16 mouse cellular contexts compared by ENCODE assay signal in genomic region chr11:106428106-106428505, GRCm38 (mm10). TPM values are rescaled to one million over a fixed set of nuclear protein-coding genes. Genes with fewer than 3 reads are reported as not detected.
DNase-seq lines count a peak whose midpoint lies in the region; ATAC-seq and TF ChIP-seq lines count a peak whose summit lies in the region.
"Had no signal": no experiment of that assay in that cellular context is flagged by ENCODE, and none has a peak within 500 bp of the region (broad histone marks: within the 10 kb centered on the region; RNA-seq: fewer than 3 reads in every experiment).

No protein-coding gene starts in this region.

- no peak for TF ChIP-seq POLR2A in lung, adult 2 months (IDR thresholded peaks at IDR 0.05; ENCODE audit: borderline replicate concordance, extremely low read depth, low read depth, low read length)

- peak; percentile 96 for ATAC-seq in granulocyte monocyte progenitor cell, adult 5-6 weeks (replicated peaks; ENCODE audit: poor library complexity, severe bottlenecking)
- ATAC-seq in neutrophil, adult 5-6 weeks (ENCODE audit: extremely low read depth, insufficient number of reproducible peaks, low FRiP score, poor library complexity, severe bottlenecking), result peak; percentile 61
- ATAC-seq: intestine, embryonic 15.5 days had no signal

- DNase-seq in gastrocnemius, adult 18-20 months (ENCODE audit: low spot score), result peak; percentile 13
- DNase-seq in gastrocnemius, postnatal 4 days (ENCODE audit: low spot score in 2 of 2), result no peak
- DNase-seq in lung, adult 18-20 months, result peak; percentile 31 to 33
- DNase-seq in lung, adult 2 months, result no peak
- no peak for DNase-seq in cerebellum, adult 9-10 months
- DNase-seq in cerebellum, adult 18-20 months, result no peak
- DNase-seq: adrenal gland, postnatal 14 days; cerebellum, postnatal 14 days; thymus, postnatal 4 days had no signal

- TF ChIP-seq CTCF in lung, adult 2 months (IDR thresholded peaks at IDR 0.05; ENCODE audit: insufficient read depth, low read length), result no peak

- no peak overlapping the region for H3K4me3 ChIP-seq in lung, adult 2 months (replicated peaks; ENCODE audit: extremely low read depth, low read depth, low read length)
- H3K4me3 ChIP-seq: embryonic facial prominence, embryonic 15.5 days; intestine, embryonic 15.5 days; kidney, embryonic 15.5 days; limb, embryonic 10.5 days; midbrain, embryonic 10.5 days had no signal

- WGBS in lung, adult 2 months, result 57% methylated on average over 4 of the region's 4 CpGs

- H3K4me1 ChIP-seq in lung, adult 2 months (ENCODE audit: control insufficient read depth, insufficient read depth, low read length), result peaks cover 7% of the 10 kb centered on the region
- H3K4me1 ChIP-seq: embryonic facial prominence, embryonic 15.5 days; intestine, embryonic 15.5 days; kidney, embryonic 15.5 days; limb, embryonic 10.5 days; midbrain, embryonic 10.5 days had no signal

RNA-seq across cellular contexts. Expression of gene Icam2, which starts 40.2 kb away (rescaled TPM):
- total RNA-seq in gastrocnemius, adult 18-20 months (2021), result 1 to 10 TPM; 3.3 to 7.8 TPM
- 10 to 100 TPM; 18.7 to 19.9 TPM for total RNA-seq in gastrocnemius, postnatal 4 days (2021)
- 294 and 318 TPM in 2 replicates for polyA plus RNA-seq in lung, adult 2 months (2012; rRNA removed)
- total RNA-seq in granulocyte monocyte progenitor cell, adult 5-6 weeks (2014; fragmentation: Nextera tagmentation), result 58.3 and 65.0 TPM in 2 replicates
- 79.6 and 108 TPM in 2 replicates for total RNA-seq in granulocyte monocyte progenitor cell, adult 5-6 weeks (2017)
- 114 and 128 TPM in 2 replicates for total RNA-seq in neutrophil, adult 5-6 weeks (2017)

RNA-seq across cellular contexts. Expression of gene Ern1, which starts 59.5 kb away (rescaled TPM):
- total RNA-seq in gastrocnemius, adult 18-20 months (2021), result 1 to 10 TPM; 6.6 to 9.1 TPM
- total RNA-seq in gastrocnemius, postnatal 4 days (2021), result 10 to 100 TPM in 1 of 2 experiments, 1 to 10 TPM in 1; 7.1 to 10.3 TPM
- polyA plus RNA-seq in lung, adult 2 months (2012; rRNA removed), result 23.0 and 28.7 TPM in 2 replicates
- total RNA-seq in granulocyte monocyte progenitor cell, adult 5-6 weeks (2014; fragmentation: Nextera tagmentation), result 81.3 and 84.3 TPM in 2 replicates
- 63.3 and 67.0 TPM in 2 replicates for total RNA-seq in granulocyte monocyte progenitor cell, adult 5-6 weeks (2017)
- total RNA-seq in neutrophil, adult 5-6 weeks (2017), result 18.6 and 23.6 TPM in 2 replicates

Comparison
In these comparisons a context has a peak if more than half of its experiments do, and no peak if none do; other contexts are left out.
1. DNase-seq: peak in gastrocnemius, adult 18-20 months (single experiment) and lung, adult 18-20 months (2 of 2); none in gastrocnemius, postnatal 4 days (0 of 2), lung, adult 2 months (single experiment), cerebellum, adult 9-10 months (single experiment) and cerebellum, adult 18-20 months (0 of 2).